Mouse (Mus musculus) skeletal muscle tissue, adult 2 months (tissue): Measurements from ENCODE around the gene Hfm1.

Experiments
- DNase-seq: peaks from one replicate; pipeline ENCODE4 v3.0.0-alpha.2; 2012; ENCODE audit warnings: low read depth, low spot score

Gene Hfm1

DNA sequence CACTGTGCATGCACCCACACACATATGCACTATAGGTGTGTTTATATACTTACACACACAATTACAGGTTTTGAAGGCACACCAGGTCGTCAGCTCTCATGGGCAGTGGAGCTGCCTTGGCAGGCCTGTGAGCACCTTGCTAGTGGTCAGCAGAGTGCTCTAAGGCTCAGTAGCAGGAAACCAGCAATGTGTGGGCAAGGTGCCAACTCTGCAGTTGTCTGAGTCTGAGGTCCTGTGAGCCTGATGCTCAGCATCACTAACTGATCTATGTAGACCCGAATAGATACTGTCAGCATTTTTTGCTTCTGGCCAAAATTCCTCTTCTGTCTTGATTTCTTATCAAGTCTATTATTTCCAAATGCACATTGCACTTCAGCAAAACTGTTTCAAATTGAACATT, 82.2 kb downstream of the Hfm1 start:
- DNase-seq, result no peak

GRCm38 (mm10) chr5:106833025-106833424, 93.1 kb downstream of the Hfm1 start:
- no peak for DNase-seq

DNA sequence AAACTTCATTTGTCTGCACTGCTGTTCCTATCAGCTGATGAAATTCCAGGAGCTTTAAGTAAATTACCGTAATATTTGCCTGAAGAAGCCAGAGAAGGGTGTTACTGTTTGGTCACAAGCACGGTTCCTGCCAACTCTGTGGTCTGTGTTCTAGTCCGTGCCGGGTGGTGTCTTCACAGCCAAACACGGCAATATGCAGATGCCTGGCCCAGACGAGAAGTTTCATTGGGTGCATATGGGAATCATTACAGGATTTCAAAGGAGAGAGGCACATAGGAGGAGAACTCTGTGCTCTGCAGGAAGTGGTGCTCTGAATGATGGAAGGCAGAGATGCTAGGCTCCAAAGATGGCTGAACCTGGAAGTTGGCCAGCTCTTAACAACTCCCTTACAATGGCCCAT, 94.7 kb downstream of the Hfm1 start:
- DNase-seq, result no peak

- DNase-seq, result no peak
Observed at GRCm38 (mm10) chr5:106830775-106831174, 95.3 kb downstream of the Hfm1 start.

DNA sequence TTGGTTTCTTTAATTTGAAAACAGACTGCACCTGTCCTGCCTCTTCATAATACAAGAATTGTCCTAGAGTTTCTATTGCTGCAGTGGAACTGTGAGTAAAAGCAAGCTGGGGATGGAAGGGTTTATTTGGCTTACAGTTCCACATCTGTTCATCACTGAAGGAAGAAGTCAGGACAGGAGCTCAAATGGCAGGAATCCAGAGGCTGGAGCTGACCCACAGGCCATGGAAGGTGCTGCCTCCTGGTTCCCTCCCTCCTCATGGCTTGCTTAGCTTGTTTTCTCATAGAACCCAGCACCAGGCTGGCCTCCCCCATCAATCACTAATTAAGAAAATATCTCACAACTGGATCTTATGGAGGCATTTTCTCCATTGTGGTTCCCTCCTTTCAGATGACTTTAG, 99.4 kb downstream of the Hfm1 start:
- DNase-seq, result no peak

GRCm38 (mm10) chr5:106826044-106826443, 100.1 kb downstream of the Hfm1 start:
- DNase-seq, result no peak

GRCm38 (mm10) chr5:106825301-106825853, 100.7 kb downstream of the Hfm1 start:
- no peak for DNase-seq

- no peak for DNase-seq
Observed at GRCm38 (mm10) chr5:106824716-106825115, 101.4 kb downstream of the Hfm1 start.

GRCm38 (mm10) chr5:106819630-106820029, 106.5 kb downstream of the Hfm1 start:
- DNase-seq, result no peak

GRCm38 (mm10) chr5:106815923-106816654, 110.0 kb downstream of the Hfm1 start:
- DNase-seq, result no peak

DNA sequence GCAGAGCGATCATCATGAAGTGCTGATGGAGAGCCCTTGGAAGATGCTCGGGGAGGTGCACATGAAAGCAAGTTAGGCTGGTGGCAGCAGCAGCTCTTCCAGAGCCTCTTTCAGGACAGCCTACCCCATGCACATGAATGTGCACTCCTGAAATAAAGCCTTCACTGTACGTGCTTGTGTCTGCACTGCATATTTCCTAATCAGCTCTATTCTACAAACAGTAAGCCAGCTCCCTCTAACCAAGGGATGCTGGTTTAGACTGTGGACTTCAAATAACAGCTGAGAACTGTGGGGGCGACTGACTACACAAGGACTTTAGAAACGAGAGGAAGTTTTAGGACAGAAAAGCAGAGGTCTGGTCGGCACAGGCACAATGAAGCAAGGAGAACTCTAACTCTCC, 111.5 kb downstream of the Hfm1 start:
- no peak for DNase-seq

DNA sequence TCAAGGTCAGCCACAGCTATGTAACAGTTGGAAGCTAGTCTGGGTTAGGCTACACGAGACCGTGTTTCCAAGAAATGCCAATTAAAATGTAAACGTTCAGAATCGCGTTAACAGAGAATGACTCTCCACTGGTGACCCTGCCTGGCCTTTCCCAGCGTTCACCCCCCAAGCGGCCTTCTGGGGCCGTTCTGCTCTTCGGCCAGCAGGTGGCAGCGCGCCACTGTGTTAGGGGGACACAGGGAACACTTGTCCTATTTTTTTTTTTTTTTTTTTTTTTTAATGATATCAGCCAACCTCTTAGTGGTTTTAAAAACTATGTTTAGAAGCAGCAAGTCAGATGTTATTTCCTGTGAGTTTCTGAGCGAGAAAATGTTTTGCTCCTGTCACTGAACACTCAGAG, 123.0 kb downstream of the Hfm1 start:
- DNase-seq, result peak; percentile 25

- DNase-seq, result peak; percentile 54
Observed at GRCm38 (mm10) chr5:106801886-106802798, 124.0 kb downstream of the Hfm1 start.

DNA sequence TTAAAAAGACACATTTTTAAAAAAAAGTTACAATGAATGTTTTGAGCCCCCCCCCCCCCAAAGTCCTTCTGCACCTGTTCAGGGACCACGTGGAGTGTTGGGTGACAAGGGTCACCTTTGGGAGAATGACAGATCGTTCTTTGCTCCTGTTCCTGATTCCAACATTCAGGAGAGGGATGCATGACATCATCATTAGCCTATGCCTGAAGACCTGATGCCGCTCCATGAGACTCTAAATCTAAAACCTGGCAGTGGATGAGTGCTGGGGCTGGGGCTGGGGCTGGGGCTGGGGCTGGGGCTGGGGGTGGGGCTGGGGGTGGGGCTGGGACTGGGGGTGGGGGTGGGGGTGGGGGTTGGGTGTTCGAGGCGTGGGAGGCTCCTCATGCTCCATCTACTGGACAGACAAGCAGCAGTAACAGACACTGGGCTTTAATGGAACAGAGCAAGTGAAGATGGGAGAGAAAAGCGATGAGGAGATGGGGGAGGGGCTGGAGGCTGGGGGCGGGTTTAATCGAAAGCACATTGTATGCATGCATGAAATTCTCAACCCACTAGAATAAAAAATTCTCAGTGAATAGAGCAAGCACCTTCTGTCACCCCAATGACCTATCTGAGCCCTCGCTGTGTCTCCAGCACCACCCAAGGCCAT, 124.8 kb downstream of the Hfm1 start:
- no peak for DNase-seq

DNA sequence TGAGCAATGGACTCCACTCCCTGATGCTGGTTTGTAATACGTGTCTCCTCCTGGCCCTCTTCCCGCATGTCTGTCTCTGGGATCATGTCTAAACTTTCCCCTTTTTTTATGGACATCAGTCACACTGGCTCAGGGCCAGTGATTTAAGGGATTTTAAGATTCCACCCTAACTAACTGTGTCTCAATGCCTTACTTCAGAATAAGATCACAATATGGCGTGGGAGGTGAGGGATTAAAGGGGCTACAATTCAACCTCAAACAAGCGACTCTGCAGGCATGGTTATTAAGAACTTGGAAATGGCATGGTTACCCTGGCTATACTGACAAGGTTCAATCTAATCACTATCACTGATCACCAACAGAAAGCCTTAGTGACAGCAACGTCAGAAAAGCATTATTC, 128.2 kb downstream of the Hfm1 start:
- no peak for DNase-seq

DNA sequence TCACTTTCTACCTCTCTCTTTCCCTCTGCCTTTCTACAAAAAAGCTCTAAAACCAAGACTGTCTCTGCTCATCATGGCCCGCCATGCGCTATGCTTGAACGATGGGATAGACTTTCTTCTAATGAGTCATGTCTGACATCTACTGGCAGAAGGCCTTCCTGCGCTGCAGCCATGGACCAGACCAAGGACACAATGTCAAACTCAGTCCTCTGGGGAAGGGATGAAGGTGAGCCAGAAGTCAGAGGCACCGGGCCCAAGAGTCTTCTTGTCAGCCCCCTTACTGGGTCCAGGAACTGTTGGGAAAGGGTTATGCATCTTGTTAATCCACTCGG, 134.9 kb downstream of the Hfm1 start:
- DNase-seq, result no peak

GRCm38 (mm10) chr5:106790496-106791240, 135.5 kb downstream of the Hfm1 start:
- no peak for DNase-seq
